Mouse (Mus musculus) adrenal gland (tissue): ENCODE results near the gene Trim37.

Experiments
- intact Hi-C: fragments of 180-260 bp; cut with DNase I; formaldehyde crosslinking; loops from one replicate; pipeline ENCODE4 v1.15.1; 2025
- microRNA-seq, 2 experiments: library from miRNA; unstranded; fragments of <30 nt; microRNA quantifications; one replicate each; pipeline ENCODE4; 2019

Trim37 gene

DNA sequence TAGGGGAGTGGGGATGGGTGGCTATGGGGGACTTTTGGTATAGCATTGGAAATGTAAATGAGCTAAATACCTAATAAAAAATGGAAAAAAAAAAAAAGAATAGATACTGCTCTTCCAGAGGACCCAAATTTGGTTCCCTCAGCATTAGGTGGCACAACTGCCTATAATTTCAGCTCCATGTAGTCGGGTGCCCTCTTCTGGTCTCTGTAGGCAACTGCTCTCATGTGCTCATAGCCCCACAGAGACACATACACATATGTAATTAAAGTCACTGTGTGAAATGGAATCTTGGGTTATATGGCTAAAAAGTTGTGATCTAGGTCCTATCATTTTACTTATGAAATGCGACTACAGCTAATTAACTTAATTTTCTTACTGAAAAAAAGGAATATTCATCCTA is 141.9 kb downstream of the Trim37 start:
- intact Hi-C loops: no loop called here

Small RNA genes within 50 kb of the gene (microRNA-seq; reads per million reads assigned to microRNA genes)
- 105 to 138 reads per million in 2 experiments for gene Mir301
